Mouse (Mus musculus): ENCODE results near the gene Gm44502. TPM values are rescaled to one million over a fixed set of nuclear protein-coding genes. Genes with fewer than 3 reads are reported as not detected.
A peak's percentile ranks its signal among the peaks of the same experiment; 100 is the strongest.

The Gm44502 gene
- total RNA-seq, 2 experiments from 2014 or later: 14.5 to 16.4 TPM

- peak; percentile 75 for DNase-seq (ENCODE audit: low spot score)
Observed at GRCm38 (mm10) chr15:89373762-89374248, 55.7 kb downstream of the Gm44502 start, which contains the start of gene Sco2. TSS of gene Sco2 (minus strand) at chr15:89373846.

GRCm38 (mm10) chr15:89373027-89373761, 56.3 kb downstream of the Gm44502 start:
- intact Hi-C loops (cut with DNase I): loop anchor here (5.0 kb wide), 1 partner anchor 94 kb away; no protein-coding TSS in a partner anchor

More at GRCm38 (mm10) chr15:89373762-89374248, 55.7 kb downstream of the Gm44502 start, which contains the start of gene Sco2:
- intact Hi-C loops (cut with DNase I): loop anchor here (5.0 kb wide), 1 partner anchor 93 kb away; no protein-coding TSS in a partner anchor

GRCm38 (mm10) chr15:89372536-89372935, 57.0 kb downstream of the Gm44502 start:
- intact Hi-C loops (cut with DNase I): loop anchor here (5.0 kb wide), 1 partner anchor 95 kb away; no protein-coding TSS in a partner anchor

More at GRCm38 (mm10) chr15:89373027-89373761, 56.3 kb downstream of the Gm44502 start:
- peak; percentile 71 for DNase-seq (ENCODE audit: low spot score)

GRCm38 (mm10) chr15:89372068-89372467, 57.4 kb downstream of the Gm44502 start:
- no peak for DNase-seq (ENCODE audit: low spot score)
- intact Hi-C loops (cut with DNase I): loop anchor here (5.0 kb wide), 1 partner anchor 95 kb away; no protein-coding TSS in a partner anchor

More at GRCm38 (mm10) chr15:89372536-89372935, 57.0 kb downstream of the Gm44502 start:
- DNase-seq (ENCODE audit: low spot score): no peak

Other genes with a start within 250 kb of the Gm44502 start
- 10 to 100 TPM; 81.5 to 86.1 TPM for gene Plxnb2, start 248.9 kb downstream of the Gm44502 start, total RNA-seq (2021)
- 1 to 10 TPM; 8.4 to 8.7 TPM for gene Dennd6b, start 233.2 kb downstream of the Gm44502 start, total RNA-seq (2021)
- gene Ppp6r2, start 218.1 kb downstream of the Gm44502 start, total RNA-seq (2021): 10 to 100 TPM; 63.4 to 65.0 TPM
- 10 to 100 TPM; 58.3 to 64.4 TPM for gene Sbf1, start 114.4 kb downstream of the Gm44502 start, total RNA-seq (2021)
- gene Adm2, start 107.0 kb downstream of the Gm44502 start, total RNA-seq (2021): not detected
- gene Miox, start 95.3 kb downstream of the Gm44502 start, total RNA-seq (2021): not detected
- gene Lmf2, start 74.0 kb downstream of the Gm44502 start, total RNA-seq (2021): 10 to 100 TPM; 30.6 to 31.8 TPM
- 10 to 100 TPM; 52.0 to 60.4 TPM for gene Ncaph2, start 74.0 kb downstream of the Gm44502 start, total RNA-seq (2021)
- gene Sco2, start 55.9 kb downstream of the Gm44502 start, total RNA-seq (2021): 10 to 100 TPM; 23.0 to 24.2 TPM
- gene Tymp, start 52.7 kb downstream of the Gm44502 start, total RNA-seq (2021): under 1 TPM; 0.44 to 0.64 TPM
- gene Odf3b, start 50.4 kb downstream of the Gm44502 start, total RNA-seq (2021): 1 to 10 TPM; 1.3 TPM
- not detected for gene Klhdc7b, start 44.8 kb downstream of the Gm44502 start, total RNA-seq (2021)
- not detected for gene Syce3, start 19.2 kb downstream of the Gm44502 start, total RNA-seq (2021)
- 100 to 1,000 TPM; 512 to 569 TPM for gene Cpt1b, start 3.8 kb downstream of the Gm44502 start, total RNA-seq (2021)
- 1 to 10 TPM; 1.5 TPM for gene C730034F03Rik, start 107 bp downstream of the Gm44502 start, total RNA-seq (2021)
- 10 to 100 TPM; 40.6 to 44.9 TPM for gene Chkb, start 212 bp upstream of the Gm44502 start, total RNA-seq (2021)
- gene Mapk8ip2, start 24.2 kb upstream of the Gm44502 start, total RNA-seq (2021): under 1 TPM; 0.10 to 0.11 TPM
- 10 to 100 TPM; 12.0 to 13.1 TPM for gene Arsa, start 47.7 kb upstream of the Gm44502 start, total RNA-seq (2021)
- gene Shank3, start 69.9 kb upstream of the Gm44502 start, total RNA-seq (2021): 10 to 100 TPM; 48.2 to 53.3 TPM
- gene Acr, start 138.6 kb upstream of the Gm44502 start, total RNA-seq (2021): under 1 TPM in 1 of 2 experiments, not detected in 1; 0.36 TPM
- 1 to 10 TPM; 3.5 to 7.5 TPM for gene Rabl2, start 162.2 kb upstream of the Gm44502 start, total RNA-seq (2021)

Data from heart, postnatal 25 days (tissue).